Mouse (Mus musculus) kidney, postnatal 10 days (tissue): ENCODE measurements around the gene Disp1.
A peak's percentile ranks its signal among the peaks of the same experiment; 100 is the strongest.

Source experiments
- DNase-seq: peaks from one replicate; pipeline ENCODE4 v3.0.0; 2021; ENCODE audit warnings: mixed read lengths

Gene Disp1

DNA sequence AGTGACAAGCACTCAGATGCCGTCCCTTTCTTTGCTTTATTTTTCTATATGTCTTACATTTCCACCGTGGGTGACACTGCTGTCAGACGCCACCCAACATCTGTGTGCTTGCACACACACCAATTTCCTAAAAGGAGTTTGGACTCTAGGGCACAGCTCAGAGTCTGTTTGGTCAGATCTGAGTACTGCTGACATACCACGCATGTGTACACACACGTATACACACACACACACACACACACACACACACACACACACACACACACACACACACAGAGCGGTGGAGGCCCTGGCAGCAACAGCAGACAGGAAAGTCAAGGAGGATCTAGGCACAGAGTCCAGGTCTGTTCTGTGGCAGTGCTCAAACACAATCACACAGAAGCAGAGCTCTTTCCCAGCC is 61.1 kb downstream of the Disp1 start:
- DNase-seq, result no peak

- DNase-seq, result no peak
Measured at GRCm38 (mm10) chr1:183159183-183159582, 62.1 kb downstream of the Disp1 start.

DNA sequence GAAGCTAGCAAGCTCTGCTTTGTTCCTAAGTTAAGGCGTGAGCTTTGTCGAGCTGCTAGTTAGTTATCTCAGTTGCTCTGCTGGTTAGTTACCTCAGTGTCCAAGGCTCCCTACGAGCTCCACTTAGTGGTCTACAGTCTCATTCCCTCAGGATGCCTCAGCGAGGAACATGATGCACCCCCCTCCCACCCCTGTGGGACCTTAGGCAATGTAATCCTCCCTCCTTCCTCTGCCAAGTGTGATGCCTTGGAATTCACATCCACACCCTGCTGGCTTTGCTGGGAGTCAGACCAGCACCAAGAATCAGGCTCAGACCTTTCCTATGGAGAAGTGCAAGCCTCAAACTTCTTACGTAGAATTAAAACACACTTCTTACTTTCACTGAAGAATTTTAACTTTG is 65.7 kb downstream of the Disp1 start:
- DNase-seq, result no peak

DNA sequence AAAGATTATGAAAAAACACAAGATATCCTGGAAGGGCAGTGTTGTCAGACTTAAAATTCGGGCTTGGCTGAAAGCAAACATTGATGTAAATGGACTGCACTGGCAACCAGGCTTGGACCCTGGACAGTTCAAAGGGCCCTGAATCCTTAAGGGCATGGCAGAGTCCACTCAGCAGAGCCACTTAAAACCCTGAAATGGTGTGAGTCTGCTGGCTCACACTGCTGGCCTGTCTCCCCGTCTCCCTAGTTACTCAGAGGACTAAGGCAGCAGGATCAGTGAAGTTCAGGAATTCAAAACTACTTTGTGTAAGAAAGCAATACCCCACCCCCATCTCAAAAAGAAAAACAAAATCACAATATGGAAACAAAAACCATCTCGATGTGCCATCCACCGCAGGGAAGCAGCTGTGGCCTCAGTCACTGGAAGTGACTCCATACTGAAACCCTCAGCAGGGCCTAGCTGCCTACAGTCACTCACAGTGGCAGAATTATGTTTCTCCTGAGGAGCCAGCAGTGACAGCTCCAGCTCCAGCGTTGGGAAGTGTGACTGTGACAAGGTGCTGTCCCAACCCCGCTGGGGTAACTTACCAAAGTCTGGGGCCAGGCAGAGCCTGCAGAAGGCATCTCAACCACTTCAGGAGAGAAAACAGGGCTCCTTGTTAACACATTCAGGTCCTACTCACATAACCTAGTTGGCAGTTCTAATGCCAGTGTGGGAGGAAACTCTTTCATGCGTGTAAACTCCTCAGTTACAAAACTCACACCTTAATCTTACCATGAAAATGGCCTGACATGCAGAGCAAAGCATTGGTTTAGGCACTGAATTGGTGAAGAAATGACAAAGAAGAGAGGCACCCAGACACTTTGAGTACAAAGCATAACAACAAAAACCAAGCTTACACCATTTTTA is 66.8 kb downstream of the Disp1 start:
- DNase-seq, result no peak

DNA sequence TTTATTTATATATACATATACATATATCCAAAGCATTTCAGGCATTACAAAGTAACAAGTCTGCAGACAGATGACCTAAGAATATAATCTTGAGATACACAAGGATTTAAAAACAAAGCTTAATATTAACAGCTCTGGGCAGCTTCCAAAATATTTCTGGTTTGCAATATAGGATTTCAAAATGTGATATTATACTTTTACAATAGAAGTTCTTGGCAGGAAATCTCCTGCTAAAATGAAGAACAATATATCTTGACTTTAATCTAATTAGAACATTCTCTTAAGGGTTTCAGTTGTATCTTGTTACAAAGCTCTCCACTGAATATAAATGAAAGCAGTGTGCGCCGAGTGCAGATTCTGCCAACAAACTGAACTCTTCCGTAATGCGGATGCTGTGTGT is 68.0 kb downstream of the Disp1 start:
- DNase-seq, result no peak

- no peak for DNase-seq
Measured at GRCm38 (mm10) chr1:183151510-183152319, 69.6 kb downstream of the Disp1 start.

GRCm38 (mm10) chr1:183150379-183150840 is 70.9 kb downstream of the Disp1 start:
- DNase-seq, result no peak

GRCm38 (mm10) chr1:183149571-183150105 is 71.7 kb downstream of the Disp1 start:
- no peak for DNase-seq

DNA sequence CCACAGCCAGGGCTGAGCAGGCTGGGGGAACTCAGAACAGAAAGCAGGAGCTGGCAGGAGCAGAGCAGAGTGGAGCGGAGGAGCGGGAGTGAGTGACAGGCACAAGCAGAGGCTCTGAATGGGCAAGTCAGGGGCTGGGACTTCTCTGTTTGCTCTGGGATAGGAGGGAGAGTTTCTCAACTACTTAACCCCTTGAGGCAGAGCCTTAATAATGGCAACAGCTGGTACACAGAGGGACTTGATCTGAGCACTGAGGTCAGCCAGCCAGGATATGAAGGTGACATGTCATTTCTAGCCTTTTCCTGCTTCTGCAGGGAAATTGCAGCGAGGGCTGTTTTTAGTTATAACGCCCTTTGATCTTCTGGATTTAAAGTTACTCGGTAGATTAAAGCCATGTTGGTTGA is 73.9 kb downstream of the Disp1 start:
- DNase-seq, result peak; percentile 74

DNA sequence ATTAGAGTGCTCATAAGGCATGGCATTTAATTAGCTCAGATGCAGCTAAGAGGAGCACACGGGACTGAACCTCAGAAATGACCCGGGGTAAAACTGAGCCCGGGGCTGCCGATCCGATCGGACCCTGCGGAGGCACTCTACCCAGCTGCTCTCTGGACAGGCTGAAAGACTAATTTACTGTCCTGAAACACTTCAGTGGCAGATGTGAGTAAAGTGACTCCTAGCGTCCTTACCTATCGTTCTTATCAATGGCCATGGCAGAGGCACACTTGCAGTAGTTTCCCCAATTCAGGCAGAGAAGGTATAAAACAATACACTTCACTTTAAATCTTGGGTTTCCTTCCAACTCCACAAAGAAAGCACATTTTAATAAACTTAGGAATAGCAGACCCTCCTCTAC is 74.5 kb downstream of the Disp1 start:
- no peak for DNase-seq

- no peak for DNase-seq
Measured at GRCm38 (mm10) chr1:183146102-183146735, 75.1 kb downstream of the Disp1 start.

- DNase-seq, result no peak
Measured at GRCm38 (mm10) chr1:183144602-183145205, 76.6 kb downstream of the Disp1 start.

DNA sequence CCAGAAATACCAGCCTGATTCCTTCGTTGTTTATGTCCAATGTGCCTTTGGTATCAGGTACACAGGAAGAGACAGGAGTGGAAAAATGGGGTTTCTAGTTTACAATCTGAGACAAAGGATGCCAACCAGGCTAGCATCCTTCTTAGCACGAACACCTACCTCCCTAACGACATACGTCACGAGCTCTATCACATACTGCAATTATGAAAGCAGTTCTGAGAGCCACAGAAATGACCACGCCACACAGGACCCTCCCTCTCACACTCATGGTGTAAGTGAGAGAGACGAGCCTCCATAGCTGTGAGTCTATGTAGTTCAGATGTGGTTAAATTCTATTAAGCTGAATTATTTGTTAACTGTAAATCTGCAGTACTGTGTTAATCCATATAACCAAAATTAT is 78.1 kb downstream of the Disp1 start:
- DNase-seq, result no peak

DNA sequence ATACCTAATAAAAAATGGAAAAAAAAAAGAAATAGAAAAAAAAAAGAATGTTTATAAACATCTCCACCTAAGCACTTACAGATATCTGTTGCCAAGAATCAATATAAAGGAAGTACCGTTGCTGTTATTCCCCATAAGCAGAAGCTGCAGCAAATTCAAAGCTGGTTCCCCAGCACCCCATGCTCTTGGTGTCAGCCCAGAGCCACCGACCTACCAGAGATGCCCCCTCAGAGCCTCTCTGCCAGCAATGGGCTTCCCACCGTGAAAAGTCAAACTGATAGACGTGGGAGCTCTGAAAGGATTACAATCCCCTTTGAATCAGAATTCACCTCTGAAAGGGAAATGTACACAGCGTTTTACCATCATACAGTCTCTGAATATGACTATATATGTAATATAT is 78.8 kb downstream of the Disp1 start:
- DNase-seq, result no peak

- DNase-seq, result no peak
Measured at GRCm38 (mm10) chr1:183141329-183141728, 80.0 kb downstream of the Disp1 start.

DNA sequence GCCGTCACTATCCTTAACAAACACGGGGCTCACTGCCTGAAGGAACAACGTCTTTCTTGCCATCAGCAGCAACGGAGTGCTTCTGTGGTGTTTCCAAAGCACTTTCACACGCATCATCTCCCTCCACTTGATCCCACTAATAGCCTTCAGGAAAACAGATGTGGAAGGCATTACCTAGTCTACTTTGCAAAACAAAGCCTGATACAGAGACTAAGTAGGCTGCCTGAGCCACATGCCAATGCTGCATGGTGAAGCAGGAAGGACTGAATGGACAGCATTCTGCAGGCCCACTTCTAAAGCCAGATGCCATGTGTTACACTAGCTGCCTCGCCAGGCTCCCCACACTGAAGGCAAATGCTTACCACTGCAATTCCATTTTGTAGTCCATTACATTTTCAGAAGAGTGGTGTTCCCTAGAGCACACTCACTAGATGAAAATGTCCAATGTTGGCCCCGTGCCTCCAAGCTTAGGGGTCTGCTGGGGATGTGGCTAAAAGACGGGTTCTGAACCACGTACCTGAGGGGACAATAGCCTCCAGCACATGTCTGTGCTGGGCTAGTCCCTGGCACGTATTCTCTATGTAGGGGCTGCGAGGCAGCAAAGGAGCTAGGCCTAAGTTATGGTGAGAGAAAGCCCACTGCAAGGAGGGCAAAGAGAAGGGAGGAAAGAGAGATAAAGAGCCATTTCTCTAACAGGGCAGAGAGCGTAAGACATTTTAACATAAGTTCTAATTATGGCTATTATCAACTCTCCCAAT is 80.6 kb downstream of the Disp1 start:
- DNase-seq, result no peak

- DNase-seq, result no peak
Measured at GRCm38 (mm10) chr1:183138088-183138487, 83.2 kb downstream of the Disp1 start.

DNA sequence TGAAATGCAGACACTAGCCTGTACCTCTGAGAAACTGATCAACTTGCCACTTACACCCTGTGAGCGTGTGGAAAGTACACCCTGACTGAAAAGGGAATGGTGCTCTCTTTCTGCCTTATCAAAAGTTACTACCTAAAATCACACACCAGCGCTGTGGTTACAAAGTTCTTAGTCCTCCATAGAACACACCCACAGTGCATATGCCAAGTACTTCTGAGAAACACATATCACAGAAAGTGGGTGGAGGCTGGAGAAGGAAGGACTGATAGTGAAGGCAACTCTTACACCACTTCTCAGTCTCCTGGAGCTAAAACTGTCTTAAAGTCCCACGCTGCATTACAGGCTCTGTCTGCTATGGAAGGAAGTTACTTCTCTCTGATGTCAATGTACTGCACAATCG is 86.9 kb downstream of the Disp1 start:
- DNase-seq, result no peak

DNA sequence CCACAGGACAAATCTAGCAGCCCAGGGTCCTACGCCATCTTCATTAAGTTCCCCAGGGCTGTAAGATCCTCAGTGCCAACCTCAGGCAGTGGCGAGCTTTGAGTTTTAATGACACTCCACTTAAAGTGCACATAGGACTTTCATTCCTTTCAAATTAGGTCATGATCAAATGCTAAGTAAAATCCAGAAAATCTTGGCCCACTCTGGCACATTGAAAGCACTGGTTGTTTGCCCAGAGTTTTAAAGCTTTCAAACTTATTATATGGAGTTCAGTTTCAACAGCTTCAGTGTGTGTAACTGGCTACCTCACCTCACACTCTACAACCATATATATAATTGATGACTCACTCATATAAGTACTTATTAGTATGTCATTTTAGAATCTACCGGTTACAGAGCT is 87.9 kb downstream of the Disp1 start:
- DNase-seq, result no peak

GRCm38 (mm10) chr1:183127246-183127645 is 94.1 kb downstream of the Disp1 start:
- DNase-seq, result no peak

- DNase-seq, result no peak
Measured at GRCm38 (mm10) chr1:183123725-183124124, 97.6 kb downstream of the Disp1 start.
